Mouse (Mus musculus): ENCODE data around the gene Hoxb5.

GRCm38 (mm10) chr11:96301837-96302236, 1.3 kb upstream of the Hoxb5 start:
- no peak for TF ChIP-seq CTCF (conservative IDR thresholded peaks at IDR 0.05; ENCODE audit: low read length)
- no peak for TF ChIP-seq NANOG (IDR thresholded peaks at IDR 0.05; ENCODE audit: borderline replicate concordance, low read length)
